Mouse (Mus musculus) kidney, embryonic 16.5 days (tissue): ENCODE data around the gene Cers6. TPM values are rescaled to one million over a fixed set of nuclear protein-coding genes. Genes with fewer than 3 reads are reported as not detected.

Experiments
- ATAC-seq: fragments of 200-750 bp; cut with Nextera tagmentation; 2 replicates; pipeline ENCODE4 v1.8.0; 2017; ENCODE audit warnings: moderate TSS enrichment; ENCODE audit not compliant: low FRiP score, low TSS enrichment
- H3K27ac ChIP-seq: fragments of 300-500 bp; sonication (generic); 2 replicates; pipeline ENCODE4 v1.5.1; 2014; ENCODE audit warnings: low read length
- H3K27me3 ChIP-seq: fragments of 300-500 bp; sonication (generic); 2 replicates; pipeline ENCODE4 v1.6.1; 2014; ENCODE audit warnings: low read length, control low read depth, mixed read lengths; ENCODE audit not compliant: insufficient read depth
- H3K36me3 ChIP-seq: fragments of 300-500 bp; sonication (generic); 2 replicates; pipeline ENCODE4 v1.6.1; 2014; ENCODE audit warnings: low read length, control low read depth, mixed read lengths; ENCODE audit not compliant: insufficient read depth
- H3K4me1 ChIP-seq: fragments of 300-500 bp; sonication (generic); 2 replicates; pipeline ENCODE4 v1.6.1; 2014; ENCODE audit warnings: low read length, control low read depth, mixed read lengths; ENCODE audit not compliant: insufficient read depth
- H3K4me2 ChIP-seq: fragments of 300-500 bp; sonication (generic); replicated peaks from 2 replicates; pipeline ENCODE4 v1.6.1; 2014; ENCODE audit warnings: low read depth, low read length
- H3K4me3 ChIP-seq: fragments of 300-500 bp; sonication (generic); 2 replicates; pipeline ENCODE4 v1.5.1; 2014; ENCODE audit warnings: mild to moderate bottlenecking, low read length
- H3K9ac ChIP-seq: fragments of 300-500 bp; sonication (generic); replicated peaks from 2 replicates; pipeline ENCODE4 v1.6.1; 2014; ENCODE audit warnings: low read length
- H3K9me3 ChIP-seq: fragments of 300-500 bp; sonication (generic); 2 replicates; pipeline ENCODE4 v1.6.1; 2016; ENCODE audit warnings: low read length, control low read depth
- WGBS: fragments of 180-500 bp; shearing (Covaris S2); extraction: QIAGEN DNeasy Blood & Tissue Kit; methylation state at CpG from one replicate; pipeline ENCODE4 v1.1.7; 2014; 5-methylcytosine and 5-hydroxymethylcytosine counted together
- polyA plus RNA-seq: library from polyadenylated mRNA; unstranded; fragments of >200 nt; fragmentation: Nextera tagmentation; extraction: Ambion mirVana; gene quantifications from 2 replicates; pipeline ENCODE4 v1.2.1, GENCODE M21; 2015

Gene Cers6
- polyA plus RNA-seq: 29.2 and 34.9 TPM in 2 replicates

- WGBS: under 1% methylated on average over 51 of the region's 53 CpGs
- ATAC-seq: peak; percentile 99
- H3K36me3 ChIP-seq: no peaks in the 10 kb centered on the region
- no peaks in the 10 kb centered on the region for H3K27me3 ChIP-seq
- H3K9ac ChIP-seq: peak within 1 kb of the TSS; percentile 90
- no peaks in the 10 kb centered on the region for H3K9me3 ChIP-seq
- H3K4me2 ChIP-seq: peak within 1 kb of the TSS; percentile 69
- H3K4me3 ChIP-seq: peak within 1 kb of the TSS; percentile 93
- peaks cover 14% of the 10 kb centered on the region for H3K4me1 ChIP-seq
- H3K27ac ChIP-seq: peak within 1 kb of the TSS; percentile 89
Observed at GRCm38 (mm10) chr2:68860904-68861685, at the start of gene Cers6. Cers6 (plus strand) TSS chr2:68861441.

- H3K4me2 ChIP-seq: no peak overlapping the region
- H3K36me3 ChIP-seq: no peaks in the 10 kb centered on the region
- no peak overlapping the region for H3K4me3 ChIP-seq
- ATAC-seq: no peak
- no peak overlapping the region for H3K27ac ChIP-seq
- H3K27me3 ChIP-seq: no peaks in the 10 kb centered on the region
- 0 out of 2 replicates have a peak, but pooled peaks cover 3% of the 10 kb centered on the region for H3K4me1 ChIP-seq
- 56% methylated on average over 2 of the region's 2 CpGs for WGBS
- no peak overlapping the region for H3K9ac ChIP-seq
- no peaks in the 10 kb centered on the region for H3K9me3 ChIP-seq
Observed at GRCm38 (mm10) chr2:68814409-68814808, 46.8 kb upstream of the Cers6 start.

GRCm38 (mm10) chr2:68819040-68819439, 42.2 kb upstream of the Cers6 start:
- ATAC-seq: no peak
- H3K4me1 ChIP-seq: 0 out of 2 replicates have a peak, but pooled peaks cover 3% of the 10 kb centered on the region
- H3K4me2 ChIP-seq: no peak overlapping the region
- H3K9me3 ChIP-seq: no peaks in the 10 kb centered on the region
- H3K27ac ChIP-seq: no peak overlapping the region
- 87% methylated on average over 4 of the region's 4 CpGs for WGBS
- H3K27me3 ChIP-seq: no peaks in the 10 kb centered on the region
- no peak overlapping the region for H3K9ac ChIP-seq
- H3K4me3 ChIP-seq: no peak overlapping the region
- H3K36me3 ChIP-seq: no peaks in the 10 kb centered on the region

GRCm38 (mm10) chr2:68822152-68822887, 38.9 kb upstream of the Cers6 start:
- Histone ChIP-seq H3K27me3 (no peaks in the 10 kb centered on the region), H3K27ac (peak overlapping the region; percentile 12; the same call in 1 of the 2 replicates), H3K4me2 (no peak overlapping the region), H3K4me1 (no peaks in the 10 kb centered on the region), H3K9ac (no peak overlapping the region), H3K4me3 (no peak overlapping the region), H3K9me3 (no peaks in the 10 kb centered on the region), H3K36me3 (no peaks in the 10 kb centered on the region)
- ATAC-seq: no peak
- 66% methylated on average over 4 of the region's 4 CpGs for WGBS

GRCm38 (mm10) chr2:68825326-68826020, 35.8 kb upstream of the Cers6 start:
- H3K27ac ChIP-seq: no peak overlapping the region
- H3K9me3 ChIP-seq: no peaks in the 10 kb centered on the region
- H3K4me1 ChIP-seq: no peaks in the 10 kb centered on the region
- no peaks in the 10 kb centered on the region for H3K36me3 ChIP-seq
- H3K4me2 ChIP-seq: no peak overlapping the region
- WGBS: 49% methylated on average over 7 of the region's 7 CpGs
- ATAC-seq: 0 out of 2 replicates have a peak, but pooled peaks have one; percentile 31
- no peaks in the 10 kb centered on the region for H3K27me3 ChIP-seq
- H3K4me3 ChIP-seq: no peak overlapping the region
- H3K9ac ChIP-seq: no peak overlapping the region

- H3K4me2 ChIP-seq: no peak overlapping the region
- no peaks in the 10 kb centered on the region for H3K9me3 ChIP-seq
- H3K9ac ChIP-seq: no peak overlapping the region
- H3K27me3 ChIP-seq: no peaks in the 10 kb centered on the region
- no peak overlapping the region for H3K27ac ChIP-seq
- no peaks in the 10 kb centered on the region for H3K4me1 ChIP-seq
- no peaks in the 10 kb centered on the region for H3K36me3 ChIP-seq
- H3K4me3 ChIP-seq: no peak overlapping the region
- no peak for ATAC-seq
- WGBS: 77% methylated on average over 5 of the region's 5 CpGs
Observed at GRCm38 (mm10) chr2:68843330-68843729, 17.9 kb upstream of the Cers6 start.

GRCm38 (mm10) chr2:68844530-68844929, 16.7 kb upstream of the Cers6 start:
- H3K27me3 ChIP-seq: no peaks in the 10 kb centered on the region
- H3K9me3 ChIP-seq: no peaks in the 10 kb centered on the region
- no peaks in the 10 kb centered on the region for H3K4me1 ChIP-seq
- no peak overlapping the region for H3K4me2 ChIP-seq
- WGBS: 90% methylated on average over 2 of the region's 2 CpGs
- no peaks in the 10 kb centered on the region for H3K36me3 ChIP-seq
- ATAC-seq: no peak
- H3K9ac ChIP-seq: no peak overlapping the region
- no peak overlapping the region for H3K4me3 ChIP-seq
- H3K27ac ChIP-seq: no peak overlapping the region

GRCm38 (mm10) chr2:68845002-68845740, 16.1 kb upstream of the Cers6 start:
- peak; percentile 93 for ATAC-seq
- H3K36me3 ChIP-seq: no peaks in the 10 kb centered on the region
- H3K4me1 ChIP-seq: no peaks in the 10 kb centered on the region
- H3K4me2 ChIP-seq: no peak overlapping the region
- H3K9ac ChIP-seq: no peak overlapping the region
- H3K4me3 ChIP-seq: 0 out of 2 replicates have a peak overlapping the region, but pooled peaks have one; percentile 5
- H3K9me3 ChIP-seq: no peaks in the 10 kb centered on the region
- 51% methylated on average over 13 of the region's 13 CpGs for WGBS
- H3K27me3 ChIP-seq: no peaks in the 10 kb centered on the region
- H3K27ac ChIP-seq: peak overlapping the region; percentile 64

GRCm38 (mm10) chr2:68860391-68860790, 850 bp upstream of the Cers6 start:
- no peak overlapping the region for H3K4me3 ChIP-seq

More at GRCm38 (mm10) chr2:68860391-68860790, 850 bp upstream of the Cers6 start:
- Histone ChIP-seq H3K4me1 (peaks cover 14% of the 10 kb centered on the region), H3K9ac (no peak overlapping the region), H3K4me2 (peak overlapping the region; percentile 69), H3K36me3 (no peaks in the 10 kb centered on the region), H3K9me3 (no peaks in the 10 kb centered on the region), H3K27ac (no peak overlapping the region), H3K27me3 (no peaks in the 10 kb centered on the region)
- 60% methylated on average over 2 of the region's 2 CpGs for WGBS
- ATAC-seq: no peak
